Mouse (Mus musculus) limb, embryonic 14.5 days (tissue): Measurements from ENCODE around the gene Sbno2. TPM values are rescaled to one million over a fixed set of nuclear protein-coding genes. Genes with fewer than 3 reads are reported as not detected.

Source experiments
- ATAC-seq: fragments of 200-750 bp; cut with Nextera tagmentation; 2 replicates; pipeline ENCODE4 v1.8.0; 2017; ENCODE audit warnings: low read depth, moderate number of reproducible peaks, moderate TSS enrichment; ENCODE audit not compliant: low FRiP score
- DNase-seq: peaks from one replicate; pipeline ENCODE4 v3.0.0-alpha.2; 2015; ENCODE audit warnings: low spot score
- H3K27ac ChIP-seq: fragments of 300-500 bp; sonication (generic); replicated peaks from 2 replicates; pipeline ENCODE4 v1.5.1; 2014; ENCODE audit warnings: low read depth, mild to moderate bottlenecking, low read length, moderate library complexity, mixed read lengths
- H3K27me3 ChIP-seq: fragments of 300-500 bp; sonication (generic); 2 replicates; pipeline ENCODE4 v1.6.1; 2014; ENCODE audit warnings: low read length, mixed read lengths; ENCODE audit not compliant: control insufficient read depth, insufficient read depth
- H3K36me3 ChIP-seq: fragments of 300-500 bp; sonication (generic); 2 replicates; pipeline ENCODE4 v1.6.1; 2014; ENCODE audit warnings: mild to moderate bottlenecking, low read length, moderate library complexity, mixed read lengths; ENCODE audit not compliant: control insufficient read depth, insufficient read depth
- H3K4me1 ChIP-seq: fragments of 300-500 bp; sonication (generic); 2 replicates; pipeline ENCODE4 v1.6.1; 2014; ENCODE audit warnings: antibody characterized with exemption, low read length, mixed read lengths; ENCODE audit not compliant: control insufficient read depth, insufficient read depth
- H3K4me2 ChIP-seq: fragments of 300-500 bp; sonication (generic); replicated peaks from 2 replicates; pipeline ENCODE4 v1.6.1; 2014; ENCODE audit warnings: low read depth, mild to moderate bottlenecking, low read length, moderate library complexity; ENCODE audit not compliant: severe bottlenecking
- H3K4me3 ChIP-seq: fragments of 300-500 bp; sonication (generic); replicated peaks from 2 replicates; pipeline ENCODE4 v1.5.1; 2014; ENCODE audit warnings: low read length
- H3K9ac ChIP-seq: fragments of 300-500 bp; sonication (generic); 2 replicates; pipeline ENCODE4 v1.6.1; 2014; ENCODE audit warnings: mild to moderate bottlenecking, low read depth, low read length, moderate library complexity; ENCODE audit not compliant: severe bottlenecking
- H3K9me3 ChIP-seq: fragments of 300-500 bp; sonication (generic); 2 replicates; pipeline ENCODE4 v1.6.1; 2016; ENCODE audit warnings: low read length; ENCODE audit not compliant: control insufficient read depth
- POLR2A ChIP-seq: fragments of 200-500 bp; IDR thresholded peaks from 2 replicates; pipeline ENCODE4 v1.8.0; 2012; ENCODE audit warnings: inconsistent platforms, mild to moderate bottlenecking, moderate library complexity, borderline replicate concordance; ENCODE audit not compliant: insufficient read depth, insufficient read length; ENCODE audit errors: extremely low read depth
- WGBS: fragments of 180-500 bp; shearing (Covaris S2); extraction: QIAGEN DNeasy Blood & Tissue Kit; methylation state at CpG from one replicate; pipeline ENCODE4 v1.1.7; 2014; 5-methylcytosine and 5-hydroxymethylcytosine counted together
- polyA plus RNA-seq, 2 experiments: library from polyadenylated mRNA; depleted of rRNA in 1 of 2; stranded (reverse) in 1 of 2; unstranded in 1 of 2; fragments of >200 nt; fragmentation: Nextera tagmentation in 1 of 2; extraction: Ambion mirVana in 1 of 2; gene quantifications; 2 replicates each; pipeline versions ENCODE4 v1.2.1 to v1.2.3; 2012 to 2014

The Sbno2 gene
- polyA plus RNA-seq, 2 experiments, result 16.8 to 24.9 TPM

DNA sequence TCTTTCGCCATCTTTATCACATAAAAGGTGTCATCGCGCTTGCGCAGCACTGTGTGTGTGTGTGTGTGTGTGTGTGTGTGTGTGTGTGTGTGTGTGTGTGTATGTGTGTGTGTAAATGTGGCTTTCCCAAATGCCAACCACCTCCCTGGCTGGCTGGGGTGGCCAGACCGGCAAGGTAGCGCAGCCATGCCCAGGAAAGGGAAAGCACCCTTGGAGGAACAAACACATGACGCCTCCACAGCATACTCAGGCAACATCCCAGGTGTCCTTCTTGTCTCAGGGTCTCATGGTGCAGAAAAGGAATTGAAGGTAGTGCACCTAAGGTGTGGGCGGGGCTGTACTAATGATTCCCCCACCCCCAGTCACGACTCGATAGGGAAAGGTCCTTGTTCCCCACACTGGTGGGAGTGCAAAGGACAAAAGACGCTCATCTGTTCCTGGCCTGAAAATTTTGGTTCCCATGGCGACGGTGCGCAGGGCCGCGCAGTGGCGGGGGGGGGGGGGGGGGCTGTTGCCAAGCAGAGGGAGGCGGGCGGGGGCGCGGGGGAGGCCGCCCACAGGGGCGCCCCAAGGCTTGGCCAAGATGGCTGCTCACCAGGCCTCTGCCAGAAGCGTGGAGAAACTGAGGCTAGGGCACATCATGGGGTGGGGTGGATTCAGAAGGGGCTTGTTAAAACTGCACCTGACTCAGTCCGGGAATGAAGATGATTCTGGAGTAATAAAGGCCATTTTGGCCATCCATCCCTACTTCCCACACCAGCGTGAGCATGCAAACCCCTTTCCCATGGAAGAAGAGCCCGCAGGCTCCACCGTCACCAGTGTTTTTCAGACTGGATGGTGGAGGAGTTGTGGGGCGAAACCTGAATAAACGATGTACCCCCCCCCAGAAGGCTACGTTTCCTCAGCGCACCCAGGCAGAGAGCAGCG lies 32.5 kb upstream of the Sbno2 start:
- Histone ChIP-seq H3K9me3 (no peaks in the 10 kb centered on the region), H3K4me1 (peaks cover 25% of the 10 kb centered on the region), H3K9ac (peak overlapping the region; percentile 41), H3K4me2 (peak overlapping the region; percentile 97), H3K27me3 (peaks cover 16% of the 10 kb centered on the region), H3K36me3 (peaks cover 31% of the 10 kb centered on the region), H3K4me3 (peak overlapping the region; percentile 71), H3K27ac (no peak overlapping the region)
- TF ChIP-seq POLR2A, result no peak
- ATAC-seq (no peak), DNase-seq (no peak)
- 7% methylated on average over 22 of the region's 33 CpGs for WGBS

DNA sequence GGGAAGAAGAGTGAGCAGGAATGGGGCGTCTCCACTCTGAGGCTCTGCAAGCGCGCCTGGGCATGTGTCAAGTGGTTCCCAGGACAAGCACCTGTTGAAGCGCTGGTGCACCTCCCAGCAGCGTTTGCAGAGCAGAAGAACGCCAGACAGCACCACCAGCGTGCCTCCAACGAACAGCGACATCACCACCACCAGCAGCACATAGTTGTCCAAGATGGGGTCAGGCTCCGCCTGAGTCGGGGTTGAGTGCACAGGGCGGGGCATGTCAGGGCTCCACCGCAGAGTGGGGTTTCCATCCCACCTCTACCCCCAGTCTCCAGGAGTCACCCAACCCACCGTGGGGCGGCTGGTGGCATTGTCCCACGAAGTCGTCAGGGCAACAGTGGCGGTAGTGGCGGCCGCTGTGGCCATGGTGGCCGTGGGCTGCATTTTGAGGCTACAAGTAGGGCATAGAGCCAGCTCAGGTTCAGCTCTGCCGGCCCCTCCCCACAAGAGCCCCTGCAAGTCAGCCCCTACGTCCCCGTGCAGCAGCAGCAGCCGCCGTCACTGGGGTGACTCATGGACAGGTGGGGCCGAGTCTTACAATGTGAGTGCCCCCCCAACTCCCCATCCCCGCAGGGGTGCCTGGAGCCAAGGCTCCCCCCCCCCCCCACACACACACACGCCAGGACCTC lies 31.7 kb upstream of the Sbno2 start:
- DNase-seq, result no peak
- H3K9ac ChIP-seq, result peak overlapping the region; percentile 41; the same call in 1 of the 2 replicates

GRCm38 (mm10) chr10:80136179-80136951 lies 31.0 kb upstream of the Sbno2 start:
- H3K4me1 ChIP-seq, result peaks cover 30% of the 10 kb centered on the region
- WGBS, result 22% methylated on average over 34 of the region's 49 CpGs
- H3K9me3 ChIP-seq, result no peaks in the 10 kb centered on the region
- H3K27me3 ChIP-seq, result peaks cover 16% of the 10 kb centered on the region
- H3K9ac ChIP-seq, result no peak overlapping the region
- H3K27ac ChIP-seq, result no peak overlapping the region
- H3K36me3 ChIP-seq, result peaks cover 46% of the 10 kb centered on the region
- TF ChIP-seq POLR2A, result no peak
- ATAC-seq, result no peak
- peak overlapping the region; percentile 97 for H3K4me2 ChIP-seq
- peak overlapping the region; percentile 71 for H3K4me3 ChIP-seq
- DNase-seq, result no peak

More for the DNA sequence above, 31.7 kb upstream of the Sbno2 start:
- H3K27ac ChIP-seq, result no peak overlapping the region
- H3K9me3 ChIP-seq, result no peaks in the 10 kb centered on the region
- no peak for TF ChIP-seq POLR2A
- 7% methylated on average over 26 of the region's 29 CpGs for WGBS
- H3K36me3 ChIP-seq, result peaks cover 39% of the 10 kb centered on the region
- peaks cover 16% of the 10 kb centered on the region for H3K27me3 ChIP-seq
- no peak for ATAC-seq
- peak overlapping the region; percentile 97 for H3K4me2 ChIP-seq
- peaks cover 22% of the 10 kb centered on the region for H3K4me1 ChIP-seq
- H3K4me3 ChIP-seq, result peak overlapping the region; percentile 71

DNA sequence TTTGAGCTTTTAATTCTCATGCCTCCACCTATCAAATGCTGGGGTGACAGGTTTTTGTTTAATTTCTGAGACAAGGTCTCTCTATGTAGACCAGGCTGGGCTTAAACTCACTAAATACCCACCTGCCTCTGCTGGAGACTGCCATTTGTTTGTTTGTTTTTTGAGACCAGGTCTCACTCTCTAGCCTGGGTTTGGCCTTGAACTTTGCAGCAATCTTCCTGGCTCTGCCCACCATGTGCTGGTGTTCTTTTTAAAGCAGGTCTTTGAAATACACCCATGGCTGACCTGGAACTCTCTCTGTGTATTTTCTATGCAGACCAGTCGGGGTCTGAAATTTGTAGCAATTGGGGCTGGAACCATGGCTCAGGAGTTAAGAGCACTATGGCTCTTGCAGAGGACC lies 30.3 kb upstream of the Sbno2 start:
- peaks cover 31% of the 10 kb centered on the region for H3K4me1 ChIP-seq
- H3K27ac ChIP-seq, result no peak overlapping the region
- DNase-seq (no peak), ATAC-seq (no peak)
- 96% methylated on average over 1 of the region's 1 CpGs for WGBS
- H3K4me2 ChIP-seq, result no peak overlapping the region
- H3K9me3 ChIP-seq, result no peaks in the 10 kb centered on the region
- peaks cover 53% of the 10 kb centered on the region for H3K36me3 ChIP-seq
- no peak for TF ChIP-seq POLR2A
- no peak overlapping the region for H3K9ac ChIP-seq
- peaks cover 16% of the 10 kb centered on the region for H3K27me3 ChIP-seq
- H3K4me3 ChIP-seq, result no peak overlapping the region

DNA sequence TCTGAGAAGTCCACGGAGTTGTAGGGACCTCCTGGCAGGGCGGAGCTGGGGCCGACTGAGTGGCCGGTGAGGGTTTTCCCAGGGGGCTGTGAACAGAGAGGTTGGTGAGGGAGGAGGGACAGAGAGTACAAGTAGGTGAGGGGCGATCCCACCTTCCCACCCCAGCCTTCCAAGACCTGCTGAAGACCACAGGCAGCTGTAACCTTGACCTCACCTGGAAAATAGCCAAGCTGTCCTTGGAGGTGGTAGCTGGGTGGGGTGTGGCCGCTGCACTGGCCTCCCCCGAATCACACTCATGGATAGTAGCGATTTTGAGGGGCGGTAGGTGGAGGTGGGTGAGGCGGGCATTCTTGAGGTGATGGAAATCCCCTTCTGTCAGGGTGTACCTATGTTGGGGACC lies 29.8 kb upstream of the Sbno2 start:
- peaks cover 16% of the 10 kb centered on the region for H3K27me3 ChIP-seq
- WGBS, result 81% methylated on average over 10 of the region's 10 CpGs
- no peak overlapping the region for H3K27ac ChIP-seq
- no peak overlapping the region for H3K4me2 ChIP-seq
- H3K4me1 ChIP-seq, result peaks cover 31% of the 10 kb centered on the region
- ATAC-seq, result no peak
- TF ChIP-seq POLR2A, result no peak
- no peaks in the 10 kb centered on the region for H3K9me3 ChIP-seq
- H3K36me3 ChIP-seq, result peaks cover 58% of the 10 kb centered on the region
- no peak overlapping the region for H3K9ac ChIP-seq
- DNase-seq, result no peak
- no peak overlapping the region for H3K4me3 ChIP-seq
